Mouse (Mus musculus): Measurements from ENCODE around the gene Asb6. TPM values are rescaled to one million over a fixed set of nuclear protein-coding genes. Genes with fewer than 3 reads are reported as not detected.

Asb6 gene
- polyA plus RNA-seq, 1 experiment from 2014 or later: 13.0 TPM

DNA sequence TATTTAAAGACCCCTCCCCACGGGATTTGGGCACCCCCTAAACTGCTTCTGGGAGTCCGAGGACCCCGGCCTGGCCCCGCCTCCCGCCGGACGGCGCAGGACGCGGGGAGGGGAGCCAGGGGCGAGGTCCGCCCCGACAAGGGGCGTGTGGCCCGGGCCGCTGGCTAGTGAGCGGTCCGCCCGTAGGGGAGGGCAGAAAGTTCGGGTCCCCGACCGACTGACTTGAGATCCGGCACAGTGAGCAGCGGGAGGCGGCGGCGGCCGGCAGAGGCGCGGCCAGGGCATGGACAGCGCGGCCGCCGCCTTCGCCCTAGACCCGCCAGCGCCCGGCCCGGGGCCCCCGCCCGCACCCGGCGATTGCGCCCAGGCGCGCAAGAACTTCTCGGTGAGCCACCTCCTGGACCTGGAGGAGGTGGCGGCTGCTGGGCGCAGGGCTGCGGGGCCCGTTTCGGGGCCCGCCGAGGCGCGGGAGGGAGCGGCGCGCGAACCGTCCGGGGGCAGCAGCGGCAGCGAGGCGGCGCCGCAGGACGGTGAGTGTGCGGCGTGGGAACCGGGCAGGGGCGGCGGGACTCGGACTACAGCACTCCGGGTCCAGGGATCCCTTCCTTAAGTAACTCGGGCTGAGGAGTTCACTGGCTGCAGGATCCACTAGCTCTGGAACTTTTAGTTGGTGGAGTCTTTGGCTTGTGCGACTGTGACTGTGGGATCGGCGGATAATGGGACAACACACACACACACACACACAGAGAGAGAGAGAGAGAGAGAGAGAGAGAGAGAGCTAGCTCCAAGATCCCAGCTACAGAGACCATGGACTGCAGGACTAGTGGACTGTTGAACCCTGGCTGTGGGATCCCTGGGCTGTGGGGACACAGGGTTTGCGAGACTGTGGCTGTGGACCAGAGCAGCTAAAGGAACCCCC is 15.3 kb upstream of the Asb6 start:
- Histone ChIP-seq H3K9me3 (ENCODE audit: control insufficient read depth) (no peaks in the 10 kb centered on the region), H3K9ac (ENCODE audit: low read depth, low read length) (peak overlapping the region; percentile 34; the same call in 1 of the 2 replicates), H3K36me3 (ENCODE audit: control insufficient read depth, insufficient read depth) (no peaks in the 10 kb centered on the region), H3K4me1 (replicated peaks; ENCODE audit: control insufficient read depth, insufficient read depth, low read length) (no peaks in the 10 kb centered on the region), H3K27ac (ENCODE audit: low read depth, low read length) (no peak overlapping the region), H3K4me3 (ENCODE audit: low read depth, low read length) (peak overlapping the region; percentile 53), H3K4me2 (replicated peaks; ENCODE audit: low read depth) (peak overlapping the region; percentile 75), H3K27me3 (replicated peaks; ENCODE audit: control insufficient read depth, insufficient read depth, low read length) (peaks cover 47% of the 10 kb centered on the region)
- peak; percentile 37; the same call in 1 of the 2 replicates for ATAC-seq
- TF ChIP-seq CTCF (IDR thresholded peaks at IDR 0.05; ENCODE audit: low read depth): peak; percentile 35
- 3% methylated on average over 75 of the region's 80 CpGs for WGBS

- Histone ChIP-seq H3K4me2 (replicated peaks; ENCODE audit: low read depth) (no peak overlapping the region), H3K27ac (ENCODE audit: low read depth, low read length) (no peak overlapping the region), H3K4me1 (replicated peaks; ENCODE audit: control insufficient read depth, insufficient read depth, low read length) (no peaks in the 10 kb centered on the region), H3K36me3 (ENCODE audit: control insufficient read depth, insufficient read depth) (no peaks in the 10 kb centered on the region), H3K9me3 (ENCODE audit: control insufficient read depth) (no peaks in the 10 kb centered on the region), H3K4me3 (ENCODE audit: low read depth, low read length) (no peak overlapping the region), H3K27me3 (replicated peaks; ENCODE audit: control insufficient read depth, insufficient read depth, low read length) (peaks cover 43% of the 10 kb centered on the region), H3K9ac (ENCODE audit: low read depth, low read length) (no peak overlapping the region)
- ATAC-seq: no peak
- WGBS: 34% methylated on average over 10 of the region's 10 CpGs
- TF ChIP-seq CTCF (IDR thresholded peaks at IDR 0.05; ENCODE audit: low read depth): no peak
Measured at GRCm38 (mm10) chr2:30842615-30843014, 12.5 kb upstream of the Asb6 start.

DNA sequence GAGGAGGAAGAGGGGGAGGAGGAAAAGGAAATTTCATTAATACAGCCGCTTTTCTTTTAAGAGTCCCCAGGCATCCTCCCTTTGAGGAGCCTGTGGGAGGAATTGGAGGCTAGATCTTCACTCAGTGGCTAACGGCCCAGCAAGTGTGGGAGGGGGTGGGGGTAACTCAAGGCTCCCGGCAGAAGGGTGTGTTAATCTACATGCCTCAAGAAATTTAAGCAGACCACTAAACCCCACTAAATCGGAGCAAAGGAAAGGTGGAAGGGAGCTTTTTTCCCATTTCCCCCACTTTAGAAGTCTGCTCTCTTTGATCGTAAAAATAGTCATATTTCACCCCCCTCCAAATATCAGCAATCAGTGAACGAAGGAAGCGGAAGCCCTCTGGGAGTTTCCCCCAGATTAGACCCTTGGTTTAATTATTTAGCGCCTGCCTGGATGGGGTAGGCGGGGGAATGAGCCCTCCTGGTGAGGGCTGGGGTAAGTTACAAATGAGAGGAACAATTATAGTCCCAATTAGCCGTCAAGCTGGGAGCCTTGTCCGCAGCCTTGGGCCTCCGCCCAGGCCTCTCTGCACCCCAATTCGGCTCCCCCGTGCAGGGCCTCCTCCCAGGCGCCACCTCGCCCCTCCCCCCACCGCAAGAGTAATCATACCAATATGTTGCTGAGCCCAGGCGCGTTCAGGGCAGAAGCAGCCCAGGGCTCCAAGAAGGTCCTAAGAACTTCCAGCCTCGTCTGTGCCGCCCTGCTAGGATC is 6.3 kb upstream of the Asb6 start:
- Histone ChIP-seq H3K27ac (ENCODE audit: low read depth, low read length) (no peak overlapping the region), H3K9ac (ENCODE audit: low read depth, low read length) (no peak overlapping the region), H3K9me3 (ENCODE audit: control insufficient read depth) (no peaks in the 10 kb centered on the region), H3K27me3 (replicated peaks; ENCODE audit: control insufficient read depth, insufficient read depth, low read length) (no peaks in the 10 kb centered on the region), H3K4me2 (replicated peaks; ENCODE audit: low read depth) (no peak overlapping the region), H3K4me3 (ENCODE audit: low read depth, low read length) (no peak overlapping the region), H3K4me1 (replicated peaks; ENCODE audit: control insufficient read depth, insufficient read depth, low read length) (no peaks in the 10 kb centered on the region), H3K36me3 (ENCODE audit: control insufficient read depth, insufficient read depth) (no peaks in the 10 kb centered on the region)
- WGBS: 19% methylated on average over 21 of the region's 21 CpGs
- TF ChIP-seq CTCF (IDR thresholded peaks at IDR 0.05; ENCODE audit: low read depth): no peak
- ATAC-seq: no peak

DNA sequence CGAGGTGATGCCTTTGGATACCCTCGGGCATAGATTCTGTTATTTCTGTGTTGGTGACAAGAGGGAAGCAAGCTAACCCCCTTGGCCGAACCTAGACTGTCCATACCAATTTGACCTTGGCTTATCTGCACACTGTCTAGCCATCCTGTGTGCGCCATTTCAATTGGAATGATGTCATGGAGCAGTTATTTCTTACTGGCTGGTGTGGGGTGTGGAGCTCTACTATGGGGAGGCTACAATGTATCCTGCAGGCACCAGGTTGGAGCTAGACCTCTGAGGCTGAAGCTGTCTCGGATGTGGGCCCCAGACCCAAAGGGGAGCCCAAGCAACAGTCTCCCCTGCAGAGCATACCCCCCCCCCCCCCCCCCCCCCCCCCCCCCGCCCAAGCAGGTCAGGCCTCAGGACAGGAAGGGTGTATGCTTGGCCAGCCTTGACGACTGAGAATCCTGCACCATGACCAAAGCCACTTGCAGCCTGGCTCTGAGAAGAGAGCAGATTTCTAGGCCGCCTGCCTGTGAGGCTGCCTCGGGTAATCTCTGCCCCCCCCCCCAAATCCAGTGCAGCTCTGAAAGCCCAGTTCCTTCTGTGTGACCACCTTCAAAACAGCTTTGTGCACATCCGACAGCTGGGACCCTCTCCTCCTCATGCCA is 4.4 kb upstream of the Asb6 start, which contains the start of gene Prrx2:
Prrx2 (plus strand) TSS at position 600 of the 650 bp plus-strand sequence.
- Histone ChIP-seq H3K27ac (ENCODE audit: low read depth, low read length) (no peak within 1 kb of the TSS), H3K4me2 (replicated peaks; ENCODE audit: low read depth) (no peak within 1 kb of the TSS), H3K4me1 (replicated peaks; ENCODE audit: control insufficient read depth, insufficient read depth, low read length) (no peaks in the 10 kb centered on the region), H3K4me3 (ENCODE audit: low read depth, low read length) (no peak within 1 kb of the TSS), H3K36me3 (ENCODE audit: control insufficient read depth, insufficient read depth) (no peaks in the 10 kb centered on the region), H3K9ac (ENCODE audit: low read depth, low read length) (no peak within 1 kb of the TSS), H3K9me3 (ENCODE audit: control insufficient read depth) (no peaks in the 10 kb centered on the region), H3K27me3 (replicated peaks; ENCODE audit: control insufficient read depth, insufficient read depth, low read length) (no peaks in the 10 kb centered on the region)
- WGBS: 73% methylated on average over 9 of the region's 10 CpGs
- no peak for TF ChIP-seq CTCF (IDR thresholded peaks at IDR 0.05; ENCODE audit: low read depth)
- no peak for ATAC-seq

- WGBS: 54% methylated on average over 5 of the region's 5 CpGs
- Histone ChIP-seq H3K4me2 (replicated peaks; ENCODE audit: low read depth) (no peak overlapping the region), H3K4me3 (ENCODE audit: low read depth, low read length) (no peak overlapping the region), H3K9me3 (ENCODE audit: control insufficient read depth) (no peaks in the 10 kb centered on the region), H3K4me1 (replicated peaks; ENCODE audit: control insufficient read depth, insufficient read depth, low read length) (no peaks in the 10 kb centered on the region), H3K27ac (ENCODE audit: low read depth, low read length) (no peak overlapping the region), H3K9ac (ENCODE audit: low read depth, low read length) (no peak overlapping the region), H3K36me3 (ENCODE audit: control insufficient read depth, insufficient read depth) (no peaks in the 10 kb centered on the region), H3K27me3 (replicated peaks; ENCODE audit: control insufficient read depth, insufficient read depth, low read length) (no peaks in the 10 kb centered on the region)
- no peak for TF ChIP-seq CTCF (IDR thresholded peaks at IDR 0.05; ENCODE audit: low read depth)
- no peak for ATAC-seq
Measured at GRCm38 (mm10) chr2:30833644-30834043, 3.5 kb upstream of the Asb6 start.

- TF ChIP-seq CTCF (IDR thresholded peaks at IDR 0.05; ENCODE audit: low read depth): peak; percentile 73
- 49% methylated on average over 5 of the region's 5 CpGs for WGBS
- Histone ChIP-seq H3K9me3 (ENCODE audit: control insufficient read depth) (no peaks in the 10 kb centered on the region), H3K36me3 (ENCODE audit: control insufficient read depth, insufficient read depth) (peaks cover 22% of the 10 kb centered on the region), H3K27me3 (replicated peaks; ENCODE audit: control insufficient read depth, insufficient read depth, low read length) (no peaks in the 10 kb centered on the region), H3K4me3 (ENCODE audit: low read depth, low read length) (no peak overlapping the region), H3K9ac (ENCODE audit: low read depth, low read length) (no peak overlapping the region), H3K27ac (ENCODE audit: low read depth, low read length) (no peak overlapping the region), H3K4me2 (replicated peaks; ENCODE audit: low read depth) (no peak overlapping the region), H3K4me1 (replicated peaks; ENCODE audit: control insufficient read depth, insufficient read depth, low read length) (0 out of 2 replicates have a peak, but pooled peaks cover 5% of the 10 kb centered on the region)
- ATAC-seq: no peak
Measured at GRCm38 (mm10) chr2:30829315-30829714, 818 bp downstream of the Asb6 start.

Data from intestine, postnatal 0 days (tissue).